Mouse (Mus musculus) kidney, adult 18-20 months (tissue): ENCODE data around the gene Esrrg.

ENCODE experiments used
- DNase-seq: peaks from one replicate; pipeline ENCODE4 v3.0.0; 2021

The Esrrg gene

DNA sequence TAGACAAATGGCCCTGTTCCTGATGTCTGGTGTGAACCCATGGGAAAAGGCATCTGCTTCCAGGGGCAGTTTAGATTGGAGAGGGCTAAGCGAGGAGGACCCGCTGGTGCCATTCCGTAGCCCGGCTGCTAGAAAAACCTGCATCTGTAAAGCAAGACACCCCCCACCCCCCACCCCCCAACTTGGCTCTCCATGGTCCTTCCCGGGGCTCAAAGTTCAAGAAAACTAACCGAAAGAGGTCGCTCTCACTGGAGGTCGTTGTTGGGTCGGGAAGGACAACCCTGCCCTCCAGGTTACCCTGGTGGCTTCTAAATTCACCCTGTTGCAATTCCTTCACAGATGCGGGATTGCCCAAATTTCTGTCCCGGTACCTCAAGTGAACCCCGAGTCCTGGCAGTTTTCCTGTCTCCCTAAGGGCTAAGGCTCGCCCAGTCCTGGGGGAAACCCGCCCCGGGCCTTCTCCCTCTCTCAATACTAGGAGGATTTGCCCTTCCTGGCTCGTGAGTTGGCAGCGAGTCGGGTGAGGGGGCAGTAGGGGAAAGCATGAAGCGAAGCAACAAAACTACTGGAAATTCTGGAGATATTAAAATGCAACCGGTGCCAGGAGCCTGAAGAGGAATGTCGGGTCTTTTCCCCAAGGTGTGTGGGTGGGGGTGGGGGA lies at the start of gene Esrrg:
Esrrg (plus strand) TSS at position 531 of the 661 bp plus-strand sequence.
- peak; percentile 70 for DNase-seq

DNA sequence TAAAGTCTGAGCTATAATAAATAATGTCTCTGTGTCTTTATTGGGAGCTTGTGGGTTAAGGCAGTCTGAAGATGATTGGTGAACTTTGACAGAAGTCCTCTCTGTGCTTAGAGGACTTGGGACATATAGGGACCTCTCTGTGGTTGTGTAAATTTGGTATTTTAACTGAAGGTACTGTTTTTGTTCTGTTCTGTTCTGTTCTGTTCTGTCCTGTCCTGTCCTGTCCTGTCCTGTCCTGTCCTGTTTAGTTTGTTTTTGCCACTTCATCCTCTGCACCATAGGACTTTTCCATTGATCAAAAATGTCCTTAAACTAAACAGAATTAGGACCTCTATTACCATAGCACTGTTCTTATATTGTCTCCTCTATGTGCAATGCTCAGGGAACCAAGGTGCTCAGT lies 24.6 kb upstream of the Esrrg start:
- no peak for DNase-seq

DNA sequence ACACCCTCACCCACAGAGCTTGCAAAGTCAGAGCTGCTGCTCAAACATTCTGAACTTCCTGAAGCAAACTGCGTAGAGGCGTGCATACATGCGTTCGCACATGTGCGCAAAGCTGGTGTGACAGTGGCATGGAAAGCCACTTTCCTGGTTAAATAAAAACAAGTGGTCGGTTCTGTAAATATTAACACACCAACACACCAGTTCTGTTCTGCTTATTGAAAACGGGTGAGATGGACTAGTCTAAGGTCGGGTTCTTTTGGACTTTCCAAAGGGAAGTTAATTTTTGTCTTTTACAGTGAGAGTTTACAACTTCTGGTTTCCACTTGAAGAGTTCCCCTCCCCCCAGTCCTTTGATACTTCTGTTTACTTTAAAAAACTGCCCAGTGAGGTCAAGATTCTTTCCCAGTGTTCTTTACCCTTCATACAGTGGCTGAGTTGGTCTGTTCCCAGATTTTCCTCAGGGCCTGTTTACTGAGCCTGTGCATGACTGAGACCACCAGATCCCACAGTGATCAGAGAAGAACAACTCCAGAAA lies 22.0 kb upstream of the Esrrg start:
- peak; percentile 68 for DNase-seq

DNA sequence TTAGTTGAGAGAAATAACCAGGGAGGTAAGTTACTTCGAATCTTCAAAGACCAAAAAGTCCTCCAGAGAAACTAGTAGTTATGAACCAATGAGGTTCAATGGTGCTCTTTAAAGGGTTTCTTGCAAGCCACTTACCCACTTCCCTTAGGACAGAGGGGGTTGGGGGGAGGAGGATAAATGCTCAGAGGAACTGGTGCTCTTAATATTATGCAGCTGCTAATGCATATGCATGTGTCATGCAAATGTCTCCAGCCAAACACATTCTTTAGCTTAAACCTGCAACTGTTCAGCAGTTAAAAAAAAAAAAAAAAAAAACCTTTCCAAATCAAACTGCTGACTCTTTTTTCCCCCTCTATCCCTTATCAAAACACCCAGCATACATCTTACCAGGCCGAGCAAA lies 5.6 kb upstream of the Esrrg start:
- DNase-seq, result no peak

- peak; percentile 28 for DNase-seq
Measured at GRCm38 (mm10) chr1:187604063-187604484, 4.5 kb upstream of the Esrrg start.

GRCm38 (mm10) chr1:187604691-187605310 lies 3.8 kb upstream of the Esrrg start:
- DNase-seq, result no peak

- no peak for DNase-seq
Measured at GRCm38 (mm10) chr1:187605391-187606270, 3.0 kb upstream of the Esrrg start.

DNA sequence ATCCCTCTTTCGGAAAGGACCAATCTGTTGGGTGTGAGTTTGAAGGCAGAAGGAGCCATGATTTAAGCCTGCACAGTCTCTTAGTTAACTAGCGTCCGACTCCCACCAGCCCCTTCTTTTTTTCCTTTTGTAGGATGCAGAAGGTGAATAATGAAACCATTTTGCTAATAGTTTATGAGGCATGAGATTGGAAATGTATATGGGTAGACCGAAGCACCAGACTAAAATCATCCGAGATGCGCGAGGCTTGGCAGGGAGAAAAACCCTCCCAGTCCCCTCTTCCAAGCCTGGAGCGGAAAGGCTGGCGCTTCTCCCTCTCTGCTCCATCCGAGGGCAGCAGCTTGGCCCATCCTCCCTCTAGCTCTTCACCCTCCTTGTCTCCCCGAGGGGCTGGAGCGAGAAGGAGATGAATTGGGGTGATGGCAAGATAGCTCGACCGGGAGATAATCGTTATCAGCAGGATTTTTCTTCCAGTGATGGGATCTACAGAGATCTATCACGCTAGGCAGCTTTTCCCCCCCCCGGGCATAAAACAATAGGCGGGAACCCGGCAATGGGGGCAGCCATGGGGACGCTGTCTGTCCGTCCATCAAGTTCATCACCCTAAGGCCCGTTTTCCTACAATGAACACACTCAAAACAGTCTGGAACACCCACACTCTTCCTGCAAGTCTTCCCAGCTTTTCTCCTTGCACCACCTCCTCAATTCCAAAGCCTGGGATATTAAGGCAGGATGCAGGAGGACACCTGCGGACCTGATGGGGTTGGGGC lies 2.1 kb upstream of the Esrrg start:
- no peak for DNase-seq

DNA sequence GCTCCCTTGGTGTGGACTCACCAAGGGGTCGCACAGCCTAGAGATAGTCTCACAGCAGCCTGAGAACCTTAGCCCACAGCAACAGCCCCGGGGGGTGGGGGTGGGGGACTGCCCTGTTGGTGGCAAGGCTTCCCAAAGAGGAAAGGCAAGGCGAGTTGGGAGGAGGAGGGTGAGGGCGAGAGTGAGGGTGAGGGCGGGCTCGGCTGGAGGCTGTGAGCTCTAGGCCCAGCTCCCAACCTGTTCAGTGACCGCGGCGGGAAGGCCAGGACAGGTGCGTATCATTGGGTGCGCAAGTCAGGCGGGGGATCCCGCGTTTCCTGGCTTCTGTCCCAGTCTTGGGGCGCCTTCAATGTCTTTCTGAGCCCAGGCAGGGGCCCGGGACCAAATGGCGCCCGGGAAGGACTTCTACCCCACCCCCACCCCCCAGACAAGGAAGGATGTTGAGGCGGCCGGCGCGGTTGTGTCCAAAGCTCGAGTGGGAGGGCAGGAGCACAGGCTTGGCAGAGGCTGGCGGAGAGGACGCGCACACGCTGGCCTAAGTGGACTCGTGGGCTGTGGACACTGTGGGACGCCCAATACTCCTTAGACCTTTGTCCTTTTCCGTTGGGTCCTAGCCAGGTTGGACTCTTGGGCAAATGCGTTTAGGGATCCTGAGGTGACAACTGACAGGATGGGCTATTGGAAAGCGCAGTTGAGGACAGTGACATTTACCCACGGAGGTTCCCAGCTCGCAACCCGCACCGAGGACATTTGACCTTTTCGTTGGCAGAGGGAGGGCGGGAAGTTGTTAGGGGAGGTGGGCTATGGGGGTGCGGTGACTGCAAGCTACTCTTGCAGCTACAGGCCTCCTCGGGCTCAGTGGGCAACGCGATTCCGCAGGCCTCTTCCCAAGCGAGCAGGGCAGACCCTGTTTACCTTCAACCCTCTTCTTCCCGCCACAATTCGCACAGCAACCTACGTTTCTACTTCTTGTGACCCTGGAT lies 1.2 kb upstream of the Esrrg start:
- DNase-seq, result peak; percentile 50

DNA sequence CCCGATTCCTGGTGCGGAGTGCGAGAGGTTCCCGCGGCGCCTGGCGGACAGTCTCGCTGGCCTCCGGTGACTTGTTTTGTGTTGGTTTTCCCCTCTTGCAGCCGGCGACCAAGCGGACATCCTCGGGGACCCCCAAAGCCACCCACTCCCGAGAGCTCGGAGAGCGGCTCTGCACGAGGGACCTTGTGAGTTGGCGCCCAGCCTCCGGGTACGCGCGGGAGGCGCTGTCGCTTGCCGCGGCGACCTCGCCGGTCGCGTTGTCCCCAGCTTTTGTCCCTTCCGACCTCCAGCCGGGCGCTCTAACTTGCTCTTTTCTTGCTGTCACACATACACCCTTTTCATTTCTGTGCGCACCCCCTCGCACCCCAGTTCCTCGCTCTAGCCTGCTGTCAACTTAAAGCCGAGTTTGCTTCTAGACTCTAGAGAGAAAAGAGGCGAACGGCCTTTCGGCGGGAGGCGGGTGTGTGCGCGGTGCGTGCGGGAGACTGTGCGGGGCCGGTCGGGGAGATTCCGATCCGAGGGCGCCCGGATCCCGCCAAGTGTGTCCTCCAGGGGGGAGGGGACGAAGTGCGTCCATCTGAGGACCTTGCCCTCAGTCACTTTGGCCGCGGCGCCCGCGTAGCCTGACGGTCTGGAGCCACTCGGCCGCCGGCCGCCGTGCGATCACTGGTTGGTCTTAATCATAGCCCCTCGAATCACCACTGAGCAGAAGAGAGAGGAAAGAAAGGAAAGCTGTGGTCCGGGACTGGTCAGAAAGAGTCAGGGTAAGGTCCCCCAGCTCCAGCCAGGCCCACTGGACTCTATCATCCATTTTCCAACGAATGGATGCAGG lies 646 bp downstream of the Esrrg start:
- peak; percentile 81 for DNase-seq

GRCm38 (mm10) chr1:187609853-187610230 lies 1.3 kb downstream of the Esrrg start:
- DNase-seq, result peak; percentile 73

DNA sequence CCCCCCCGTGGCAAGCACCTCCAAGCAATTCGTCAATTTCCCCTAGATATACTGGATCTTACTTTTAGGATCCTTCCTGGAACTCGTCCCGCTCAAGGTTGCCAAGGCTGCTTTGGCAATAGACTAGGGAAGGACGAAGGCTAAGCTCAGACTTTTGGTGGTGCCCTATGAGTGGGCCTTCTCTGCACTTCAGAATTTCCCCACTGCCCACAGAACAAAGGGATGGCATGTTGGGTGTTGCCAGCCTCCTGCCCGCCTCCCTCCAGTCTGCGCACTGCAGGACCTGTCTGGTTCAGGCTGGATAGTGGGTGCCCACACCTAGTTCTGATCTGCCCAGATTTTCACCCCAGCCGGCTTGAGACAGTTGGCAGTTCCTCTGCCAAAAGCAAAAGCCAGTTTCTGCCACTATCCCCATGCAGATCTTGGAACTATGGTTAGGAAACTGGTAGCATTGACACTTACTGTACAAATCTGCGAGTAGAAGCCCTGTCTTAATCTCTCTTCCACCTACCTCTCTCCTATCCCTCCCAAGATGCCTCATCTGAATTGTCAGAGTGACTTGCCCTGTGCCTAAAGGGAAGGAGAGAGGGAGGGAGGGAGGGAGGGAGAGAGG lies 1.9 kb downstream of the Esrrg start:
- DNase-seq, result peak; percentile 67

DNA sequence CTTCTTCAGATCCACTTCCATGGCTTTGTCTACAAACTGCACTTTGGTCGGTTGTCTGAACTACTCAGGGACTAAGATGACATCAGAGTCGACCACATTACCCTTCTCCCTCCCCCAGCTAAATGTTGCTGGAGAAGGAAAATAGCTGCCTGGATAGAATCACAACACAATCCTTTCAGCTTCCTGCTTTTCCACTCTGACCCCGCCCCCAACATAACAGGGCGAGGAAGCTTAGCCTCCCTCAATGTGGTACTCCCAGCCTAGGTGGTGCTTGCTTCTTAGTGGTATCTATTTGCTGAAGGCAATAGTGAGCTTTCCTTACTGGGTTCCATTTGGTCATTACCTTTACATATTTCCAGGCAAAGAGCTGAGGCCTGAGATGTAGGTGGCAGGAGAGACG lies 3.3 kb downstream of the Esrrg start:
- DNase-seq, result no peak

DNA sequence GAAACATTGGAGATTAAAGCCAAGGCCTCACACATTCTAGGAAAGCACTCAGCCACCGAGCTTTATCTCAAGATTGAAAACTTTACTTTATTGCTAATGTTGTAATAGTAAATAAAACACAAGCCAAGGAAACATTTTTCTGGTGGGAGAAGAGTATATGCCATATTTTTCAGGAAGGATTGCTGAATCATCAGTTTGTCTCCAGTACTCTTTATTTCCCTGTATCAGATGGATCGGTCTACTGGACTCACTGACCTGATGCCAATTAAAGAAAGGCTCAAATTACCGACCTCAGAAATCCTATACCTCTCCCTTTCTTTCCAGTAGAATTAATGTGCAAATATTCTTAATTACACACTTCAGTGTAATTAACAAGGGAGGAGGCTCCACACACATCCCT lies 4.7 kb downstream of the Esrrg start:
- no peak for DNase-seq

- DNase-seq, result no peak
Measured at GRCm38 (mm10) chr1:187623981-187624380, 15.4 kb downstream of the Esrrg start.

GRCm38 (mm10) chr1:187630361-187630760 lies 21.8 kb downstream of the Esrrg start:
- DNase-seq, result no peak

- no peak for DNase-seq
Measured at GRCm38 (mm10) chr1:187631486-187631885, 22.9 kb downstream of the Esrrg start.

DNA sequence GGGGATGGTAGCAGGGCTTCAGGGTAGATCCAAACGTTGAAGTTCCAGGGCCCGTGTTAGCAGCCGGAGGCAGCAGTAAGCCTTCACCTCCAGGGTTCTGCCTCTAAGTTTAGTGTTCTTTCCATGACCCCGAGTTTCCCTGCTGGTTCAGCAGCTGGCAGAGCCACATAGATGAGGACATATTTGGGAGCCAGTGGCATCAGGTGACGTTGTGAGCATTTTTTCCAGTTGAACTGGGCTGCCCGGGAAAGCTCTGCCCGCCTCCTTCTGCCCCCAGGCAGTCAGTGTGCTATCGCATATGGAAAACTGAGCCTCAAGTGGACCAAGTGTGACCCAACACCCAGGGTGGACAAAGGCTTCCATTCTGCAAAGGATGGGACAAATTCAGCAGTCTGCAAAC lies 36.7 kb downstream of the Esrrg start:
- DNase-seq, result no peak

DNA sequence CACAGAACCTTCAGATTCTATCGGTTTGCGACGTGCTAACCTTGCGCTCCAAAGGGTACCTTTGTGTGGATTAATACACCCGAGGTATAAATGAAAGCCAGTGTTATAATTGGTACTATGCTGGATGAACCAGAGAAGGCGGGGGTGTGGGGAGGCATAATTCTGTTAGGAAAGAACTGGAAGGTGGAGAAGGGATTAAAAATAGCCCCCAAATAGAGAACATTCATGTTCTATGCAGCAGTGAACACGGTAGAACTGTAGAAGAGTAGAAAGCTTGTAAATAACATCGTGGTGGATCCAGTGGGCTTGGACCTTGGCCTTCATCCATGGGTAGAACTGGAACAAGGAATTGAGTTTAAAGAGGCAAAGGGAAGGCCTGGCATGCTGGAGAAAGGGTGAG lies 40.0 kb downstream of the Esrrg start:
- no peak for DNase-seq

GRCm38 (mm10) chr1:187649871-187650270 lies 41.3 kb downstream of the Esrrg start:
- DNase-seq, result no peak
